Mouse (Mus musculus) thymus, adult 18-20 months (tissue): ENCODE data around the gene Rgs5.

Source experiments
- DNase-seq, 2 experiments: peaks; one replicate each; pipeline ENCODE4 v3.0.0; 2022; ENCODE audit warnings: mixed read lengths in 2 of 2

Rgs5 gene

DNA sequence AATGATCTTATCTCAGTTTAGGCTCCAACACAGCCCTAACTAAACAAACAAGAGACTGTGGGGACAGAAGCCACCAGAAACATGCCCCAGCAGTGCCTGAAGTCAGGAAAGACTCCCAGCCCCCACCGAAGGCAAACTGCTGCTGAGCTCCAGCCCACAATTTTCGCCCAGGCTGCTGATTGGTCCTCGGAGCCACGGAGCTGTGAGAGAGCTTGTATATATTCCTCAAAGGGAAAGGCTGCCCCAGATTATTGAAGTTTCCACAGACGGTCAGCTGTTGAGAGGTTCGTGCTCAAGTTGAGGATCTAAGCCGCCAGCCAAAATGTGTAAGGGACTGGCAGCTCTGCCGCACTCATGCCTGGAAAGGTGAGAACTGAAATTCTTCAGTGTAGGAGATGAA lies at the start of gene Rgs5:
Gene Rgs5 (plus strand): TSS at position 246 of the 400 bp plus-strand sequence.
- DNase-seq, result no peak

GRCm38 (mm10) chr1:169606164-169606563 lies 49.1 kb upstream of the Rgs5 start:
- DNase-seq, result no peak

- DNase-seq, result no peak
Observed at GRCm38 (mm10) chr1:169629738-169630137, 25.6 kb upstream of the Rgs5 start.

DNA sequence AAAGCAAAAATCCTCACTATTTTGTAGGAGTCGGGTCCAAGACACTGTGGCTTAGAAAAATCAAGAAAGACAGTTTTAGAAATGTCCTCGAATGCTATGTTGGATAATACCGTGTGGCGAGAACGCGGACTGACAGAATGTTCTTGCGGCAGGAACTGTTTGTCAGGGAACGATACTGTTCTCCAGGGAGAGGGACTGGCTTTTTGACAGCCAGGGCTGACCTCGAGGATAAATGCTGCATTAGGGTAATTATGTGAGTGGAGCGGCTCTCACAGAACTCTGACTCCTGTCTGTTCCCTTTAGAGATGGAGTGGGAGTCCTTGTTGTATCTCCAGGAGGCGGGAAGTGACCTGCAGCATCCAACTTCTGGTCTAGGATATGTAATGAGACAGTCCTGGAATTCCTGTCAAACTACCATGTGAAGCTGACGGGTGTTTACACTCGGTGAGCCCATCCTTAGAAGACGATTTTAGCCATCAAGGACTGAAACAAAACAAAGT lies 18.0 kb upstream of the Rgs5 start:
- no peak for DNase-seq

GRCm38 (mm10) chr1:169644884-169645653 lies 10.2 kb upstream of the Rgs5 start:
- no peak for DNase-seq

- no peak for DNase-seq
Observed at GRCm38 (mm10) chr1:169659479-169659878, 4.2 kb downstream of the Rgs5 start.

- DNase-seq, result no peak
Observed at GRCm38 (mm10) chr1:169667328-169667727, 12.0 kb downstream of the Rgs5 start.

- no peak for DNase-seq
Observed at GRCm38 (mm10) chr1:169670705-169671104, 15.4 kb downstream of the Rgs5 start.

GRCm38 (mm10) chr1:169671801-169672200 lies 16.5 kb downstream of the Rgs5 start:
- no peak for DNase-seq

- no peak for DNase-seq
Observed at GRCm38 (mm10) chr1:169672272-169672671, 17.0 kb downstream of the Rgs5 start.

DNA sequence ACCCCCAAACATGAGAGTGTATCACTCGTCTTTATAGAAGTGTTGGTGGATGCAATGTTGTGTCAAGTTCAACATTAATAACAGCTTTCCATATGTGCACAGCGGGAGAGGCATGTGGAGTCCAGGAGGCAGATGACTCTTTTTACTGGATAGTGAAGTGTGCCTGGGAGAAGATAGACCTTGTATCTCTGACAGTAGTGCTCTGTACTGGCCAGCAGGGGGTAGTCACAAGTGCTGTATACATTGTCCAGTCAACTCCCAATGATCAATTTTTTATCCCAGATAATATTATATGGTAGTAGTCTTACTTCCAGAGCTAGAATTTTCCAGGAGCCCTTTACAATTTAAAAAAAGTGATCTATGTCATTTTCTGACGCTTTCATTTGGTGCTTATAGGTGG lies 18.8 kb downstream of the Rgs5 start:
- no peak for DNase-seq

DNA sequence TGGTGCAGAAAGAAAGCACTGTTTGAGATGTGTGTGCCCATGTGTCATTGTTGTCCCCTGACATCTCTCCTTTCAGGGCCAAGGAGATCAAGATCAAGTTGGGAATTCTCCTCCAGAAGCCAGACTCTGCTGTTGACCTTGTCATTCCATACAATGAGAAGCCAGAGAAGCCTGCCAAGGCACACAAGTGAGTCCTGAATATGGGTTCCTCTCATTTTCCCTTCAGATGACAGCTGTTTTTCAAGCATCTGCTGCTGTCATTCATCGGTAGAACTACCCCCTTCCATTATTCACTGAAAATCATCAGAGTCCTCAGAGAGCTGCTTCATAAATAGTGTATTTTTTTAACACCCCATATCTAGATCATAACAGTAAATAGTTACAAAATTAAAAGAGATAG lies 21.4 kb downstream of the Rgs5 start:
- DNase-seq, result no peak

DNA sequence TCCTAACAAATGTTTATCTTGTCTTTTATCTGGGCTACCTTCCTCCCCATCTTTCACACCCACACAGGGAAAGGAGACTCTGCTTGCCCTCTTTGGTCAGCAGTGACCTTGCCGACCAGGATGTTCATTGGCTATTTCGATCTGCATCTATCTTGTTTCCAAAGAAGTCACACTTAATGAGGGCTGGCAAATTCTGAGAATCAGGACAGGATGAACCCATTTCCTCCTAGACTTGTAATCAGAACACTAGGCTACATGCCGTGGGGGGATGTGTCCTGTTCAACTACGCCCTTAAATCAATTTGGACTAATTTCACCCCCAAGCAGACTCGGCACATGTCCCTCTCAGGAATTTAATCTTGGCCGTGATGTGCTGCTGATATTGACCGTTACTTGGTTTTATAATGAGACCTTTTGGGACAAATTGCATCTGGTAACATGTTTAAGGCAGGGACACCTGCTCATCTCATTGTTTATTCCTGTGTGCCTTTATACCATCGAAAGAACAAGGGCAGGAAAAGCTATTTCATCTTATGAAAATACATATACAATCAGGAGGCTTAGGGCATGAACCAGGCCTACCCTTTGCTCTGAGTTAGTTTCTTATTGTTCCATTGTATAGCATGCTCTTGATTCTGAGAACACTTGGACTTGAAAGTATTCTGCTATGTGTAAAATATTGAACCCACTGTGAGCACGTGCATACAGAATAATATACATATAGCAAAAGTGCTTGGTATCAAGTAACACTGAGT lies 25.3 kb downstream of the Rgs5 start:
- DNase-seq, result no peak

- no peak for DNase-seq
Observed at GRCm38 (mm10) chr1:169682775-169683497, 27.6 kb downstream of the Rgs5 start.

GRCm38 (mm10) chr1:169685257-169685656 lies 30.0 kb downstream of the Rgs5 start:
- no peak for DNase-seq

- DNase-seq, result no peak
Observed at GRCm38 (mm10) chr1:169693040-169693439, 37.7 kb downstream of the Rgs5 start.

- no peak for DNase-seq
Observed at GRCm38 (mm10) chr1:169693537-169693936, 38.2 kb downstream of the Rgs5 start.

DNA sequence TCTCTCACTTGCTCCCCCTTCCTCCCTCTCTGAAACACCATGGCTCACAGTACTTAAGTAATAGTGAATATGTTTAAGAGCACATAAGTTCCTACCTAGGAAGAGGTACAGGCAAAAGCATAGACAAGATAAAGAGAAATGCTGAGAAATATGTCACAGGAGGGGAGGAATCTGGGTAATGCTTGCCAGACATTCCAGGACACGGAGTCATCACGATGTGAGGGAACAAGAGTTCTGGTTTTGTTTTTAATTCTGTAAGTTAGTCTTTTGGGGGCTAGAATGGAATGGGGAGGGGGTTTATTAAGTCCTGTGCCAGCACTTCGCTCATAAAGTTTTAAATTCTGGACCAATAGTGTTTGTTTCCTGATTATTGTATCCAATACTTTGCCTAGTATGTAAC lies 40.1 kb downstream of the Rgs5 start:
- DNase-seq, result no peak

DNA sequence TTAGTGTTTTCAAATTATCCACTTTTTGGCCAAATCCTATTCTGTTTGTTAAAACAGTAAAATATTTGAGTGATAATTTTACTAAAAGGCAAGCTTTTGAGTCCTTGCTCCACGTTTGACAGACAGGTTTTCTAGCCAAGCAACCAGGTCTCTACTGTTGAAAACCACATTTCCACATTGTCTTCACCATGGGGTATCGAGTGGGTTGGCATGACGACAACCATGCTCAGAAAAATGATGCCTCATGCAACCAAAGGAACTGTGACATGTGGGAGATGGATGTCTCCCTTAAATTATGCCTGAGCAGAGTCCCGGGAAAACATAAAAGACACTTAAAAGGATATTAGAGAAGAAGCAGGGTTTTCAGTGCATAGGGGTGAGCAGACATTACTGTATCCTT lies 41.9 kb downstream of the Rgs5 start:
- no peak for DNase-seq

DNA sequence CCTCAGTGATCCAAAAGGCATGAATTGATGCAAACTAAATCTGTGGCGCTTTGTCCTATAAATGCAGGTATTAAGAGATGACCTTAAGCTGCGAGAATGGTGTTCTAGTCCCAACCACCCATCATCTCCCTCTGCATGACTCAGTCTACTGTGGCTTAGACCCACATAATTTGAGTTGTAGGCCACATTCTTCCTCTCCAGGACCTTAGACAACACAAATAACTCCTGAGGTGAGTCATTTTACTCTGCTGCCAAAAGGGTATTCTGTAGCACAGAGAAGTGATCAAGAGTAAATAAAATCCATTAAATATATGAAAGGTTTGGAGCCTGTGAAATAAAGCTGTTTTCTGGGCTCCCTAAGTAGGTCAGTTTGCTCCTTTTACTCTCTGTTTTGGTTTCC lies 43.9 kb downstream of the Rgs5 start:
- DNase-seq, result no peak

DNA sequence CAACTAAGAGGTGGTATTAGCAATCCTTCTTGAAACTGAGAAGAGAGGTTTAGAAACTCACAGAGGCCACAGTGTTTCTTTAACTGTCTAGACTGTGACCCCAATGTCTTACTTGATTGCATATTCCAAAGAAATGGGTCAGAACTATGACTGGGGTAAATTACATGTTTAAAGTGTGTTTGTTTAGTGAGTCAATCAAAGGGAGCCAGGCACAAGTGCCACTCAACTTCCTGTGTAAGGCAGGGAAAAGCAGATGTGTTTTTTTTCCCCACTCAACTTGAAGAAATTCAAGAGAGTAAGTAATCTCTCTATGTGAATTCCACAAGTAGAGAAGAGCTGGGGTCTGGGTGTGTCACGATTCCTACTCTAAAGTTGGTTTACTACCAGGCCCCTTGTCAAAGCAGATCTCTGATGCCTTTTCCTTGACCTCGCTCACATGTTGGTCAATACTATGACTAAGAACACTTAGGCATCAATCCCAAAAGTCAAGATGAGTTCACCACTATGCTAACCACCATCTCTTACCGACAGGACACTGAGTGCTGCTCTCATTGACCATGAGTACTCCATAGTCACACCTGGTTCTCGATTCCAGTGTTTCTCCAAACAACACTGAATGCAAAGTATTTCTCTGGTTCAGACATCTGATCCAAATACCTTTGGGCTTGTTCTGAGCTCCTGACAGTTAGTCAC lies 49.2 kb downstream of the Rgs5 start:
- no peak for DNase-seq

DNA sequence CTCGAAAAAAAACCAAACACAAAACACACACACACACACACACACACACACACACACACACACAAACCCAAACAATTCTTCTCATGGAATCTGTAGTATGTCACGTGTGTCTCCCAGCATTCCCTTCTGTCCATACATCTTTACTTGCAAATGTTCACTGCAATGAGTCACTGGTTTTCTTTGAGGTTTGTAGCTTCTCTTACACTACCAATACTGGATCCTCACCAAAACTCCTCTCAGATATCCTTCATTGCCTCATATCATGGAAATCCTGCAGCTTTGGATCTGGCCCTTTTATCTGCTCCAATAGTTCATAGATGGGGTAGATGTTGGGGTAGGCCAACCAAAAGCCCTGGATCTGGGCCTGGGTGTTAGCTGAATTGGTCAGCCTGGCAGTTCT lies 66.5 kb downstream of the Rgs5 start:
- DNase-seq, result no peak

- no peak for DNase-seq
Observed at GRCm38 (mm10) chr1:169726319-169726718, 71.0 kb downstream of the Rgs5 start.
